Mouse (Mus musculus) spleen, postnatal 10 days (tissue): ENCODE measurements around the gene Leap2.
A peak's percentile ranks its signal among the peaks of the same experiment; 100 is the strongest.

ENCODE experiments used
- DNase-seq, 2 experiments: peaks; one replicate each; pipeline ENCODE4 v3.0.0; 2021 to 2022; ENCODE audit warnings: low spot score in 2 of 2

Leap2 gene

DNA sequence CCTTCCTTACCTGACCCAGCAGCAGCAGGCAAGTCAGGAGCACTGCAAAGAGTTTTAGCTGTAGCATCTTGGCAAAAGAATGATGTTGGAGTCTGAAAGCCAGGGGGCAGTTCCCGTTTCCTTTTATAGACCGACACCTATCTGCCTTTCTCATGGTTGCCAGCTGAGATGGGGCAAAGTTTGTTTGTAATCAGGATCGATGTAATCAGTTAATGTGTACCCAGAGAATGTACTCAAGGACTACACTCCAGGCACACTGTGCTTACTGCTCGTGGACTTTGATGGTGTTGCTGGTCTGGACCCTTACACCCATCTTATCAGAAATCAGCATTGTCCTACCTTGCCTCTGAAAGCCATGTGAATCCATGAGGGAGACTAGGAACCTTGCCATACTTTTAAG is at the start of gene Leap2:
Gene Leap2 (minus strand): TSS at position 135 of the 400 bp plus-strand sequence.
- no peak for DNase-seq

DNA sequence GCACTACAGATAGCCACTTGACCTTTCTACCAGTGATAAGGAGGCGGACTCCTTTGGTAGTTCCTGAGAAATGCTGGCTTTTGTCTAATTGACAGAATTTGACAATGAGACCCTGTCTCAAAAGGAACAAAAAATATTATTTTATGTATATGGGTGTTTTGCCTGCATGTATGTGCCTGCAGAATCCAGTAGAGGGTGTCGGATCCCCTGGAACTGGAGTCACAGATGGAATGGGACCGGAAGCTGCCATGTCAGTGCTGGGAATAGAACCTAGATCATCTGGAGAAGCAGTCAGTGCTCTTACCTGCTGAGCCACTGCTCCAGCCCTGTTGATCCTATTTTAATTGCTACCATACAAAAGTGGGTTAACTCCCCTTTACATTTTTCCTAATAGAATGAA is 49.7 kb upstream of the Leap2 start:
- DNase-seq: no peak

DNA sequence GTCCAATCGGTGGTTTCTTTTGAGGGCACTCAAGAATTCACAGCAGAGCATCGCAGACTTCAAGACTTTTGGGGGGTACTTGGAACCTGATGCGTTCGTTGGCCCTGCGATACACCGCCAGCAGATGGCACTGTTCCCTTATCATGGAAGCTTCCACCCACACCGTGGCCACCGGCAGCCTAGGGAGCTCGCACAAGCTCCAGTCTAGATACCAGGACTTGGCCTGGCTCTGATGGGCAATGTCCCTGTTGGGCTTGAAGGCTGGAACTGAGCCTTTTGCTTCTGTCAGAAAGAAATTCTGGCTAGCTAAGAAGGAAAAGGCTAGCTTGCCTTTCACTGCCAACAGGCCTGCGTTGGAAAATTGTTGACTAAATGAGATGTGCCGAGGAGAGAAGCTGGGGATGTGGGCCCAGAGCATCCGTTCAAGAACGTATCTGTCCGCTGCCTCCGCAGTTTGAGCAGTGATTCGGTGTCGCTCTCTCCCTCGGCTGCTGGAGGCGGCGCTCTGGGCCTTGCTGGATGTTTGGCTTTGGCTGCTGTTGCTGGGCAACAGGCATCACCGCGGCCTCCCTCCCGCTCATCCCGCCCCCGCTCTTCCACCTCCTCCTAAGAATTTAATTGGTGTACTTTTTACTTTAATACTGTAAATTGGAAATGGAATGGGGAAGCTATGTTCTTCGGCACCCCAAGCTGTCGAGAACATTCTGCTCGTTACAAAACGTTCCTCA is 47.2 kb upstream of the Leap2 start, which contains the start of gene Gm9837:
Gene Gm9837 (minus strand): TSS at position 512 of the 728 bp plus-strand sequence.
- peak; percentile 91 to 94 for DNase-seq

DNA sequence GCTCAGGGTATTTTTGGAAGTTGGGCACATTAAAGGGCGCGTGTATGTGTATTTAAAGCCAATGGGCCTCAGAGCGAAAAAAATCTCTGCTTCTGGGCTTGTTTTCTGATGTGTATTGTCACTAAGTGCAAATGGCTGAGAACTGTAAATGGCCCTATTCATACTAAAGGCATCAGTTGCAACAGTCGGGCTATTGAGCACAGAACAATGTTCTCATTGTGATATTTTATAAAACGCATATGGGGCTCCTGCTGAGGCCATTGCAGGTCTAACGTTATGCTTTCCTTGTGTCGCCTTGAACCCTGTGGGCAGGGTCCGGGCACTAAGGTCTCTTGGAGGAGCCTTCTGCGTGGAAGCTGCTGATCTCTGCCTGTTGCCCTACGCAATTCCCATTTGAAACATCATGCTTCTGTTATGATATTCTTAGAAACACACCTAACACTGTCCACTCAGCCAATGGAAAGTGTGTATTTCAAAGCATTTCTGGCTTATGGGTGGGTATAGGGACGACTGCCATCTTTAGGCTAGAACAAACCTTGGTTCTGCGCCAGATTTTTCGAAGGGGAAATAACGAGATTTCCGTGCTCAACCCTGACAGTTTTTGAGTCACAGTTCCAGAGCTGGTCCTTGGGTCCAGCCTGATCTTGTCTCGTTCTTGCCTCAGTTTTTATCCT is 46.5 kb upstream of the Leap2 start:
- DNase-seq: no peak

DNA sequence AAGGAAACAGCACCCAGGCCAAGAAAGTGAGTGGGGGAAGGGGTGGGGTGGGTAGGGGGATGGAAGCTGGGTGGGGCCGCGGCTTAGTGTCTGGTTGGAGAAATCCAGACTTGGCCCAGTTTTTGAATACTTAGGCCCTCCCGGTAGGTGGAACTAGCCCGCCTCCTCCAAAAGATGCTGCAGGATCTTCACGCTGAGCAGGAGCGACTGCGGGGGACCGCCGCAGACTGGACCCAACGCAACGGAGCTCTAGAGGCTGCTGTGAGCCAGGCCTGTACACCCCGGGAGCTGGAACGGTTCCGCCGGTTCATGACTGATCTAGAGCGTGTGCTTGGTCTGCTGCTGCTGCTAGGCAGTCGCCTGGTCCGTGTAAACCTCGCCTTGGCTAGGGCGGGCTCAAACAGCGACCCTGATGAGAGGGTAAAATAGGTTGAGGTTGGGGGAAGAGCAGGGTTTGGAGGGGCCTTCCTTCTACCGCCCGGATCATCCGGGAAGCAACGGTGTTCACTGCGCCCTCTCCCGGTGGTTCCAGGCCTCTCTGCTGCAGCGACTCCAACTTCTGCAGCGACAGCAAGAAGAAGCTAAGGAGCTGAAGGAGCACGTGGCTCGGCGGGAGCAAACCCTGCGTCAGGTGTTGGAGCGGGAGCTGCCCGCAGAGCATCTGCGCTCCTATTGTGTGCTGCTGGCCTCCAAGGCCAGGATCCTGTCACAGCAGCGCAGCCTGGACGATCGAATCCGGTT is 43.4 kb upstream of the Leap2 start:
- DNase-seq: peak; percentile 38 to 77

DNA sequence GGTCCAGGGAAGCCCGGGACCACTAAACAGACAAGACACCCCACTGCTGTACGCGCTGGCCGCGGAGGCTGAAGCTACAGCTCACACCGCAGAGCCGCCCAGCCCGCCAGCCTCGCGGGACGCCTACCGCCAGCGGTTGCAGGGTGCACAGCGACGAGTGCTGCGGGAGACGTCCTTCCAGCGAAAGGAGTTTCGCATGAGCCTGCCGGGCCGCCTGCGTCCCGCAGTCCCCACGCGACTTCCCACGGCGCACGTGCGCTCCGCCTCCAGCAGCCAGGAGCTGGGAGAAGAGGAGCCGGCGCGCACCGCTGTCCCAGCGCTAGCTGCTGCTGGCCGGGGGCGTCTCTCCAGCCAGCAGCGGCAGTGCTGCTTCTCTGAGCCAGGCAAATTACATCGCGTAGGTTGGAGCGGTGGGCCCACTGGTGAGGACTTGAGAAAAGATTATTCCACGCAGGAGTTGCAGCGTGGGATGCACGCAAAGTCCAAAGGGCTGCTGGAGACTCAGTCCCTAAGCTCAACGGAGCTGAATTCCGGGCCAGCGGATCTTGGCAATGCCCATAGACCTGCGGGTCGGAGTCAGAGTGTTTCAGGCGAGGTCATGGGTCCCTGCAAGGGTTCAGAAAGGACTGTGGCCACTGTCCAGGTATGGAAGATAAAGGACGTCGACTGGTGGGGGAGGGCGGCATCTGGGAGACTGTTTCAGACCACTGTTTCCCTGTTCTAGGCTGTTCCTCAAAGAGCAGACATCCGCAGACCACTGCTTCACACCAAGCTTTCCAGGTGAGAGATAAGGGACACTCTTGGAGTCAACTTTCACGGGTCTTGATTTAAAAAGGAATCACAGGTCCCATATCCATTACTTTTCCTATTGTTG is 40.8 kb upstream of the Leap2 start:
- no peak for DNase-seq

DNA sequence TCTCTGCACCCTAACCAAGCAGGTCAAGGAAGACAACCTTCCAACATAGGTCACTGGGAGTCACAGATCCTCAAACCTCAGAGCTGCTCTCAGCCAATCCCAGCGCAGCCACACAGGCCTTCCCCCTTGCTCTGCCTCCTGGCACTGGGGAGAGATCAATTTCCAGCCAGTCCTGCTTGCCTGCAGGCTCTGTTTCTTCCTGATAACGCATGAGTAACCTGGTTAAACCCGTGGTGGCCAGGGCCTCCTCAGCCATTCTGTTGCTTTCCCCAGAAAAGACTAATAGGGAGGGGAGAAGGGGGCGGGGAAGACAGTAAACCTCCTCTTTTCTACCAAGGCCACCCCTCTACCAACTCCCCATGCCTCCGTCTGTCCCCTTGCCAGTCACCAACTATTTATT is 38.8 kb upstream of the Leap2 start:
- DNase-seq: no peak

DNA sequence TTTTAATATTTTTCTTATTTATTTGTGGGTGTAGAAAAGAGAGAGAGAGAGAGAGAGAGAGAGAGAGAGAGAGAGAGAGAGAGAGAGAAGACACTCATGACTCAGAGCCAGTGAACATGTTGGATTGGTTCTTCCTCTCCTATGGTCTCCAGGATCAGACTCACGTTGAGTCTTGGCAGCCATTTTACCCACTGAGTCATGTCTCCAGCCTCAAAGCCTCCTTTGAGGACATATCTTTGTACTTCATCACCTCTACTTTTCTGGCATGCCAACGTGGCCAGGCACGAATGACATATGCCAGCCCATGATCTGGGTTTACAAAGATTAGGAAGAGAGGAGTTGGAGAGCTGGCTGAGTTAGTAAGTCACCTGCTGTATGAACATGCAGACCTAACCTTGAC is 37.2 kb upstream of the Leap2 start:
- no peak for DNase-seq

DNA sequence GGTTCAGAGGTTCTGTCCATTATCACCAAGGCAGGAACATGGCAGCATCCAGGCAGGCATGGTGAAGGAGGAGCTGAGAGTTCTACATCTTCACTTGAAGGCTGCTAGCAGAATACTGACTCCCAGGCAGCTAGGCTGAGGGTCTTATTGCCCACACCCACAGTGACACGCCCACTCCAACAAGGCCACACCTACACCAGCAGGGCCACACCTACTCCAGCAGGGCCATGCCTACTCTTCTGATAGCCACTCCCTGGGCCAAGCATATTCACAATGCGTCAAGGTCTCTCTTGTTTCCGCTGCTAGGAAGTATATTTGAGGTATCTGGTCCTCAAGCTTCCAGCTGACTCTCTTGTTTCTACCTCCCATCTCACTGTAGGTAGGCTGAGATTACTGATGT is 36.0 kb upstream of the Leap2 start:
- no peak for DNase-seq

DNA sequence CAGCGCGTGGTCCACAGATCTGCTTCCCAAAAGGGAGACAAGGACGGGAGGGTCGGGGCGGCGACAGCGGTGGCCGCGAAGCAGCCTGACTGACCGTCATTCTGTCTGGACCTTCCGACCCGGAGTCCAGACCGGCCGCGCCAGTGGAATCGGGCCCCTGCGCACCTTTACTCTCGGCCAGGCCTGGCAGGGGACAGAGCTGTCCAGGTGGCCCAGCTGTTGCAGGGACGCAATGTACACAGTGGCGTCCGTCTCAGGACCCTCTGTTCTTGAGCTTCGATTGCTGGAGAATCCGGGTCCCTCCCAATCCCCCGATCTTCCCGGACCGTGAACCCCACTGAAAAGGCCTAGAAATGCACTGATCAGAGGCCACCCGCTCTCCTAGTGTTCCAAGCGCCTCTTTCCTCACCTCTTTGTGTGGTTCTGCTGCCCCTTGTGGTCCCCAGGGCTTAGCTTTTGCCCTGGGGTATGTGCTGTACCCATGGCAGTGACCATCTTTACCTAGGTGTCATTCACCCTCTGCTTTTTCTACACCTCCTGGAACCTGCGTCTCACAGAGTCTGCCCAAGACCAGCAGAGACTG is 34.5 kb upstream of the Leap2 start:
- no peak for DNase-seq

DNA sequence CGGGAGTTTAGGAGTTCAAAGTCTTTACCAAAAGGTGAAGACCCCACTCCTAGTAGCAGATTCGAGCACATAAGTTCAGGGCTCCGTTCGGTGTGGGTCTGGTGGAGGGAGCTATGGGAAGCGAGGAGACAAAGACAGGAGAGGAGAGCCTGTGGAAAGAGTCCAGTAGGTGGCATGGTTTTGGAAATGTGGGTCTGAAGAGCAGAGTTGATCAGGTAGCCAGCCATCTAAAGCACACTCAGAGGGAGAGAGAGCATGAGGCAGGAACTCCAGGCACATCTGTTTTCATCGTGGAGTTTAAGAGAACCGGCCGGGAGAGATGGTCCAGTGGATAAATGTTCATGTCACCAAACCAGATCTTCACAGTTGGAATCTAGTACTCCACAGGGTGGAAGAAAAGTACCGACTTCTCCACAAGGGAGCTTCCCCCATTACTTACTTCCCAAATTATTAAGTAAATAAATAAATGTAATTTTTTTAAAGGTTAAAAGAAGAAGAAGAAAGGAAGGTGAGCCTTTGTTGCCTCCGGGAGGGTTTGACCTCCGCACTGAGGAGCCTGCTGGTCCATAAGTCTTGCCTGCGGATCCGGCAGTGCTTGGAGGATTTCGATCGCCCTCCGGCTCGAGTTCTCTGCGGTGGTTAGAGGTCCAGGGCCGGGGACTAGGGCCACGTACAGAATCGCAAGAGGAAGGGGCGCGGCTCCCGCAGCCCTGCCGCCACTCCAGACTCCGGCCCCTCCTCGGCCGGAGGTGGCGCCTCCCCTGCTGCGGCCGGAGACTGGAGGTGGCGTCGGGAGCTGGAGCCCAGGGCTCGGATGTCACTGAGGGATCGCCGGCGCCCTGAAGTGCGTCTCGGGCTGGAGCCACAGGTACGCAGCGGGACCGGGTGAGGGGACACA is 33.8 kb upstream of the Leap2 start, which contains the start of the genes Gm10447 and Shroom1:
Gene Gm10447 (minus strand): TSS at position 637 of the 898 bp plus-strand sequence.
Gene Shroom1 (plus strand): TSS at position 732 of the 898 bp plus-strand sequence.
- peak in 1 of 2 experiments; percentile 21 for DNase-seq

DNA sequence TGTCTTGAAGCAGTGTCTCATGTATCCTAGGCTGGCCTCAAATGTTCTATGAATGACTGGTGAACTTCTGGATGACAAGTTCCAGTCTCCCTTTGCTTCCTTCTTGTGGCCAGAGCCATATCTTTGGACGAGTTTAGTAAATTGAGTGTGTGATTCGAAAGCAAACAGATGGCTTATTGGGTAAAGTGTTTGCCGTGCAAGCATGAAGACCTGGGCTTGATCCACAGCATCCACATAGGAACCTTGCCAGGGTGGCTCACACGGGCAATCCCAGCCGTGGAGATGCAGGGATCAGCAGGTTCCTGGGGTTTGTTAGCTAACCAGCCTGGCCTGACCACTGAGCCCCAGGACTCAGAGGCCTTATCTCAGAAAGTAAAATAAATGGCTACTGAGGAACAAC is 30.1 kb upstream of the Leap2 start:
- DNase-seq: no peak

DNA sequence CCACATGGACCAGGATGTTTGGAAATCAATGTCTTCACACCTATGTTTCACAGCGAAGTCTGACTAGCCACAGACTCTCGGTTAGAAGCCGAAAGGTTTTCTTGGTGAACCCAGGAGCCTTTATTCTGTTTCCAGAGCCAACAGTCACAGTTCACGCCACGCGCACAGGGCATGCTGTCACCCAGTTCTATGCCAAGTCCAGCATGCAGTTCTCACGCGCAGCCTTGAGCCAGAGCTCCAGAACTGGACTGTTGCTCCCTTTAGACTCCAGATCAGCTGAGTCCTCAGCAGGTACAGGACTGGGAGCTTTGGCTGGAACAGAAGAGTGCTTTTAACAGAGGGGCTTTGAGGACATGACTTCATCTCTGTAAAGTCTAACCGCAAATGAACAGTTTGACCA is 29.4 kb upstream of the Leap2 start:
- DNase-seq: no peak

DNA sequence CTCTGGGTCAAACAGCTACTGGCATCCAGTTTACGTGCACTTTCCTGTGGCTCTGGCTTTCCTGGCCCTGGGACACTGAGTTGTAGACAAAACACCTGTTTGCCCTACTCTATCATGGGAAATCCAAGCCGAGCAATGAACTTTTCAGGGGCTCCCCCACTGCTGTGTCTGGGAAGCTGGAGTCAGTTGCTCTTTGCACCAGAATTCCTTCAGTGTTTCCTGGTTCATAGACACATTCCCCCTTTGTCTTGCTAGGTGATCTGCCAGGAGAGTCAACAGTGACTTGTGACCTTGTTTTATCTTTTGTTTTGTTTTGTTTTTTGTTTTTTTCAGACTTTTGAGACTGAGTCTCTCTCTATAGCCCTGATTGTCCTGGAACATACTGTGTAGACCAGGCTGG is 28.4 kb upstream of the Leap2 start:
- no peak for DNase-seq

DNA sequence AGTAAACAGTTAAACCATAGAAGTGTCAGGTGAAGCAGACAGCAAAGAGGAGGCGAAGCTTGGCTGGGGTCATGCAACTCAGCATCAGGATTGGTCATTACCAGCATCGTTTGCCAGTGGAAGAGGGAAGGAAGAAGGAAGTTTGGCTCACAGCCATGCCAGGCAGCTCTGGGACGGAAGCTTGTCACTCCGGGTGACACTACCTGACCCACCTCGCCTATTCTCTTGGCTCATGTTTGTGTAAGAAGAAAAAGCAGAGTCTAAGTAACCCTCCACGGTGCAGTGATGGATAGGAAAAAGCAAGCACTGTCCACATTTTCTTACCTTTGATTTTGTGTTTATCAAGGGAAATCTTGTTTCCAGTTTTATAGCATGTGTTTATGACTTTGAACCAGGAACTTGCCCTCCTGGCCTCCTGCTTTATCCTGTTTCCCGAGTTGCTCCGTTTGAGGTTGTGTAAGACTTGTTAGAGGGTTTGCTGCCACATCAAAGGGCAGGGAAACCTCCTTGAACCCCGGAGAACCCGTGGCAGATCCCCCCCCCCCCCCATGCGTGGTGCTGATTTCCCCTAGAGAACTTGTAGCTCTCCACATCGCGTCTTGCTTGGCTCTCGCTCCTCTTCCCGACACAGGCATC is 27.2 kb upstream of the Leap2 start:
- DNase-seq: no peak

DNA sequence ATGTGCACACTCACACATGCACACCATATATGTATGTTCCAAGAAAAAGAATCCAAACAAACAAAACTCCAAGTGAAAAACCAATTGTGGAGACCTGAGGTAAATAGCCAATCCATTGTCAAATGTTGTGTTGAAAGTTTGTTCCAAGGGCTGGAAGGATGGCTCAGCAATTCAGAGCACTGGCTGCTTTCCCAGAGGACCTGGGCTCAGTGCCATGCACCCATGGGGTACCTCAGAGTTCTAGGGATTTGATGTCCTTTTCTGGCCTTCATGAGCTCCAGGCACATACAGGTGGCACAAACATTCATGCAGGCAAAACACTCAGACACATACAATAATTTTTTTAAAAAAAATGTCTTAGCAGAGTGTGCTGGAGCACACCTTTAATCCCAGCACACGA is 25.6 kb upstream of the Leap2 start:
- no peak for DNase-seq

DNA sequence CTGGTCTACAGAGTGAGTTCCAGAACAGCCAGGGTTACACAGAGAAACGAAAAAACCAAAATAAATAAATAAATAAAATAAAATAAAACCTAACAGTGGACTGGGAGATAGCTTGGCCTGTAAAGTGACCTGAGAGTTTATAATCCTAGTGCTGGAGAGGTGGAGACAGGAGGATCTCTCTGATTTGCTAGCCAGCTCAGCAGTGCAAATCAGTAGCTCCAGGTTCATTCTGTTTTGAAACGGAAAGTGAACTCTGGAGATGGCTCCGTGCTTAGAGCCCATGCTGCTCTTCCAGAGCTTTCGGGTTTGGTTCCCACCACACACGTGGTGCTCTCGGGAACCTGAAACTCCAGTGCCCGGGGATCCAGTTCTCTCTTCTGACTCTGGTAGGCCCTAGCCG is 25.0 kb upstream of the Leap2 start:
- no peak for DNase-seq

DNA sequence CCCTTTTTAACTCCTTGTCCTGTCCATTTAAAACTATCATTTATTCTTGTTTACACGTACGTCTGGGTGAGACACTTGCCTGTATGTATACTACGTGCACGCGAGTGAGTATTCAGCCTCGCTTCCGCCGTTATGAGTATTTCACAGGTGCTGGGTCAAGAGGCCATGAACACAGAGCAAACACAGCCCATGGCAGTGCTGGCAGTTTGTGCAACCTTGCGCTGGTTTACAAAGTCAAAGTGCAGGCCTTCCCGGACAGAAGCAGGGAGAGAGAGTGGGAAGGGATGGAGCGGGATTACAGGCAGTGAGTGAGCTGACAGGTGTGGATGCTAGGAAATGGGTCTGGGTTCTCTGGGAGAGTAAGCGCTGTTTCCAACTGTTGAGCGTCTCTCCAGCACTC is 23.2 kb upstream of the Leap2 start:
- DNase-seq: no peak

DNA sequence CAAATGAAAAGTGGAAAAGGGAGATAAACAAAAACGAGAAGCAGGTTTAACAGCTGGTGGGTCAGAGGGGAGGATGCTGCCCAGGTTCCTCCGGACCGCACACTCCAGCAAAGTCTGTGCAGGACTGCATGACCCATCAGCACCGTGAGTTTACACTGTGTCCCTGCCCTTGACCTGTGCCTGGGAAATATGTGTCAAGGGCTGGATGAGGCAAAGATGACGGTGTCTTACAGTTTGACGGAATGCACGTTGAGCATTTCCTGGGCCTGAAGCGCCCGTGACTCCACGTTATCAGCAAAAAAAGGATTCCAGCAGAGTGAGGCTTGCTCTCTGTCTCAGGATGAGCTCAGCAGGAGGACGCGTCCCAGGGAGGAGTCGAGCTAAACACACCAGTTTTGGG is 22.6 kb upstream of the Leap2 start:
- DNase-seq: no peak

DNA sequence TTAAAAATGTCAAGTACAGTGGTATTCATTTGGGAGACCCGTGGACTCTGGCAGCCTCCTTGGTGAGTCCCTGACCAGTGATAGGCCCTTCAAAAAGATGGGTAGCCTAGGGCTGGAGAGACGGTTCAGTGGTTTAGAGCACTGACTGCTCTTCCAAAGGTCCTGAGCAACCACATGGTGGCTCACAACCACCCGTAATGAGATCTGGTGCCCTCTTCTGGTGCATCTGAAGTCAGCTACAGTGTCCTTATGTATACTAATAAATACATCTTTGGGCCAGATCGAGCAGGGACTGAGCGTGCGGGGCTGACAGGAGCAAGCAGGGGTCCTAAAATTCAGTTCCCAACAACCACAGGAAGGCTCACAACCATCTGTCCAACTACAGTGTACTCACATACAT is 20.9 kb upstream of the Leap2 start:
- DNase-seq: peak in 1 of 2 experiments; percentile 57
